Mouse (Mus musculus) myocyte (in vitro differentiated cells): ENCODE measurements around the gene Vmn2r80.

Experiments used
- CEBPB ChIP-seq: IDR thresholded peaks from 2 replicates; pipeline ENCODE4 v1.6.1; 2011; ENCODE audit warnings: mild to moderate bottlenecking, moderate library complexity; ENCODE audit not compliant: poor library complexity, insufficient read depth, severe bottlenecking
- E2F4 ChIP-seq: IDR thresholded peaks from one replicate; pipeline ENCODE4 v1.6.1; 2011; ENCODE audit warnings: mild to moderate bottlenecking, control low read depth, moderate library complexity; ENCODE audit not compliant: insufficient read depth
- MAX ChIP-seq: IDR thresholded peaks from one replicate; pipeline ENCODE4 v1.6.1; 2011; ENCODE audit warnings: low read depth, mild to moderate bottlenecking, control low read depth
- MYOD1 ChIP-seq, 3 experiments: IDR thresholded peaks; one replicate each; pipeline ENCODE4 v1.6.1; 2011; ENCODE audit warnings: control low read depth in 2 of 3, low read depth in 2 of 3, mild to moderate bottlenecking in 2 of 3, moderate library complexity in 1 of 3; ENCODE audit not compliant: insufficient read length in 2 of 3, control insufficient read depth in 1 of 3
- MYOG ChIP-seq, 3 experiments: IDR thresholded peaks; one replicate each; pipeline ENCODE4 v1.6.1; 2011; ENCODE audit warnings: control low read depth in 2 of 3, low read depth in 2 of 3, mild to moderate bottlenecking in 2 of 3; ENCODE audit not compliant: insufficient read length in 2 of 3, control insufficient read depth in 1 of 3, insufficient read depth in 1 of 3
- POLR2A ChIP-seq: IDR thresholded peaks from one replicate; pipeline ENCODE4 v1.6.1; 2011; ENCODE audit warnings: low read depth, mild to moderate bottlenecking, control low read depth, moderate library complexity; ENCODE audit not compliant: insufficient read length
- POLR2AphosphoS2 ChIP-seq: IDR thresholded peaks from one replicate; pipeline ENCODE4 v1.6.1; 2011; ENCODE audit warnings: low read depth, control low read depth; ENCODE audit not compliant: insufficient read length
- REST ChIP-seq: IDR thresholded peaks from one replicate; pipeline ENCODE4 v1.6.1; 2011; ENCODE audit warnings: mild to moderate bottlenecking, control low read depth, moderate library complexity; ENCODE audit not compliant: insufficient read depth, insufficient read length
- TCF12 ChIP-seq: IDR thresholded peaks from one replicate; pipeline ENCODE4 v1.6.1; 2011; ENCODE audit warnings: mild to moderate bottlenecking, control low read depth; ENCODE audit not compliant: poor library complexity, insufficient read depth, severe bottlenecking
- USF1 ChIP-seq: IDR thresholded peaks from one replicate; pipeline ENCODE4 v1.6.1; 2011; ENCODE audit warnings: low read depth, mild to moderate bottlenecking, control low read depth, moderate library complexity

- no peak for TF ChIP-seq REST
- TF ChIP-seq USF1 = no peak
- TF ChIP-seq MYOG (IDR thresholded peaks at IDR 0.05; ENCODE audit: control insufficient read depth in 1 of 3, insufficient read depth in 1 of 3, insufficient read length in 2 of 3, low read depth in 2 of 3) = no peak
- no peak for TF ChIP-seq POLR2A
- TF ChIP-seq CEBPB = no peak
- no peak for TF ChIP-seq MYOD1 (IDR thresholded peaks at IDR 0.05; ENCODE audit: control insufficient read depth in 1 of 3, insufficient read length in 2 of 3, low read depth in 2 of 3)
- TF ChIP-seq MAX = no peak
- TF ChIP-seq E2F4 = no peak
- TF ChIP-seq TCF12 = no peak
- no peak for TF ChIP-seq POLR2AphosphoS2
Measured at GRCm38 (mm10) chr10:79220432-79220831, 71.9 kb downstream of the Vmn2r80 start.
